Mouse (Mus musculus) cerebellum, postnatal 36 days (tissue): ENCODE results near the gene Sept6.

Source experiments
- DNase-seq, 2 experiments: peaks; one replicate each; pipeline ENCODE4 v3.0.0; 2021 to 2022; ENCODE audit warnings: mixed read lengths in 2 of 2

The Sept6 gene

GRCm38 (mm10) chrX:36991694-36992093 lies at the start of gene Sept6:
Gene Sept6, minus strand, starts transcription at chrX:36991794.
- DNase-seq, result no peak

GRCm38 (mm10) chrX:37028378-37028777 lies 36.8 kb upstream of the Sept6 start:
- peak in 1 of 2 experiments; percentile 8 for DNase-seq

GRCm38 (mm10) chrX:37023652-37024309 lies 32.2 kb upstream of the Sept6 start:
- DNase-seq, result no peak

GRCm38 (mm10) chrX:37022690-37023089 lies 31.1 kb upstream of the Sept6 start:
- peak; percentile 68 to 70 for DNase-seq

GRCm38 (mm10) chrX:37019045-37019444 lies 27.5 kb upstream of the Sept6 start:
- DNase-seq, result no peak

- no peak for DNase-seq
These were observed 26.6 kb upstream of the Sept6 start for GRCm38 (mm10) chrX:37018150-37018654.

- DNase-seq, result no peak
These were observed 22.3 kb upstream of the Sept6 start for GRCm38 (mm10) chrX:37013870-37014269.

GRCm38 (mm10) chrX:36991039-36991438 lies 555 bp downstream of the Sept6 start:
- no peak for DNase-seq

- peak; percentile 22 to 28 for DNase-seq
These were observed 1.7 kb downstream of the Sept6 start for GRCm38 (mm10) chrX:36989752-36990404.

- DNase-seq, result peak; percentile 48 to 51
These were observed 2.3 kb downstream of the Sept6 start for GRCm38 (mm10) chrX:36989234-36989751.

- DNase-seq, result peak in 1 of 2 experiments; percentile 19
These were observed 2.8 kb downstream of the Sept6 start for GRCm38 (mm10) chrX:36988754-36989153.

- DNase-seq, result no peak
These were observed 3.7 kb downstream of the Sept6 start for GRCm38 (mm10) chrX:36987851-36988250.

GRCm38 (mm10) chrX:36985041-36985440 lies 6.6 kb downstream of the Sept6 start:
- DNase-seq, result no peak

GRCm38 (mm10) chrX:36983654-36984311 lies 7.8 kb downstream of the Sept6 start:
- DNase-seq, result peak in 1 of 2 experiments; percentile 14

GRCm38 (mm10) chrX:36982892-36983653 lies 8.5 kb downstream of the Sept6 start:
- peak in 1 of 2 experiments; percentile 30 for DNase-seq

GRCm38 (mm10) chrX:36980563-36981187 lies 10.9 kb downstream of the Sept6 start:
- no peak for DNase-seq

GRCm38 (mm10) chrX:36977863-36978262 lies 13.7 kb downstream of the Sept6 start:
- DNase-seq, result no peak

- no peak for DNase-seq
These were observed 14.6 kb downstream of the Sept6 start for GRCm38 (mm10) chrX:36976980-36977379.

- no peak for DNase-seq
These were observed 15.3 kb downstream of the Sept6 start for GRCm38 (mm10) chrX:36976272-36976671.

- DNase-seq, result peak; percentile 42 to 58
These were observed 16.7 kb downstream of the Sept6 start for GRCm38 (mm10) chrX:36974905-36975304.

GRCm38 (mm10) chrX:36972951-36973471 lies 18.6 kb downstream of the Sept6 start:
- no peak for DNase-seq

- DNase-seq, result no peak
These were observed 20.4 kb downstream of the Sept6 start for GRCm38 (mm10) chrX:36971156-36971555.
